Mouse (Mus musculus) limb, embryonic 14.5 days (tissue): ENCODE results near the gene Top1. TPM values are rescaled to one million over a fixed set of nuclear protein-coding genes. Genes with fewer than 3 reads are reported as not detected.

ENCODE experiments used
- ATAC-seq: fragments of 200-750 bp; cut with Nextera tagmentation; 2 replicates; pipeline ENCODE4 v1.8.0; 2017; ENCODE audit warnings: low read depth, moderate number of reproducible peaks, moderate TSS enrichment; ENCODE audit not compliant: low FRiP score
- DNase-seq: peaks from one replicate; pipeline ENCODE4 v3.0.0-alpha.2; 2015; ENCODE audit warnings: low spot score
- H3K27ac ChIP-seq: fragments of 300-500 bp; sonication (generic); replicated peaks from 2 replicates; pipeline ENCODE4 v1.5.1; 2014; ENCODE audit warnings: low read depth, mild to moderate bottlenecking, low read length, moderate library complexity, mixed read lengths
- H3K27me3 ChIP-seq: fragments of 300-500 bp; sonication (generic); 2 replicates; pipeline ENCODE4 v1.6.1; 2014; ENCODE audit warnings: low read length, mixed read lengths; ENCODE audit not compliant: control insufficient read depth, insufficient read depth
- H3K36me3 ChIP-seq: fragments of 300-500 bp; sonication (generic); 2 replicates; pipeline ENCODE4 v1.6.1; 2014; ENCODE audit warnings: mild to moderate bottlenecking, low read length, moderate library complexity, mixed read lengths; ENCODE audit not compliant: control insufficient read depth, insufficient read depth
- H3K4me1 ChIP-seq: fragments of 300-500 bp; sonication (generic); 2 replicates; pipeline ENCODE4 v1.6.1; 2014; ENCODE audit warnings: antibody characterized with exemption, low read length, mixed read lengths; ENCODE audit not compliant: control insufficient read depth, insufficient read depth
- H3K4me2 ChIP-seq: fragments of 300-500 bp; sonication (generic); replicated peaks from 2 replicates; pipeline ENCODE4 v1.6.1; 2014; ENCODE audit warnings: low read depth, mild to moderate bottlenecking, low read length, moderate library complexity; ENCODE audit not compliant: severe bottlenecking
- H3K4me3 ChIP-seq: fragments of 300-500 bp; sonication (generic); replicated peaks from 2 replicates; pipeline ENCODE4 v1.5.1; 2014; ENCODE audit warnings: low read length
- H3K9ac ChIP-seq: fragments of 300-500 bp; sonication (generic); 2 replicates; pipeline ENCODE4 v1.6.1; 2014; ENCODE audit warnings: mild to moderate bottlenecking, low read depth, low read length, moderate library complexity; ENCODE audit not compliant: severe bottlenecking
- H3K9me3 ChIP-seq: fragments of 300-500 bp; sonication (generic); 2 replicates; pipeline ENCODE4 v1.6.1; 2016; ENCODE audit warnings: low read length; ENCODE audit not compliant: control insufficient read depth
- POLR2A ChIP-seq: fragments of 200-500 bp; IDR thresholded peaks from 2 replicates; pipeline ENCODE4 v1.8.0; 2012; ENCODE audit warnings: inconsistent platforms, mild to moderate bottlenecking, moderate library complexity, borderline replicate concordance; ENCODE audit not compliant: insufficient read depth, insufficient read length; ENCODE audit errors: extremely low read depth
- WGBS: fragments of 180-500 bp; shearing (Covaris S2); extraction: QIAGEN DNeasy Blood & Tissue Kit; methylation state at CpG from one replicate; pipeline ENCODE4 v1.1.7; 2014; 5-methylcytosine and 5-hydroxymethylcytosine counted together
- polyA plus RNA-seq, 2 experiments: library from polyadenylated mRNA; depleted of rRNA in 1 of 2; stranded (reverse) in 1 of 2; unstranded in 1 of 2; fragments of >200 nt; fragmentation: Nextera tagmentation in 1 of 2; extraction: Ambion mirVana in 1 of 2; gene quantifications; 2 replicates each; pipeline versions ENCODE4 v1.2.1 to v1.2.3; 2012 to 2014

Top1 gene
- polyA plus RNA-seq, 2 experiments = 46.1 to 65.1 TPM

- Histone ChIP-seq H3K4me2 (peak overlapping the region; percentile 52), H3K9me3 (no peaks in the 10 kb centered on the region), H3K4me1 (peaks cover 22% of the 10 kb centered on the region), H3K27me3 (no peaks in the 10 kb centered on the region), H3K36me3 (peaks cover 11% of the 10 kb centered on the region), H3K9ac (no peak overlapping the region), H3K4me3 (peak overlapping the region; percentile 11; the same call in 1 of the 2 replicates), H3K27ac (no peak overlapping the region)
- DNase-seq (no peak), ATAC-seq (no peak)
- no peak for TF ChIP-seq POLR2A
- WGBS = 81% methylated on average over 2 of the region's 2 CpGs
These were observed 3.4 kb downstream of the Top1 start for GRCm38 (mm10) chr2:160649072-160649471.

GRCm38 (mm10) chr2:160651165-160651564, 5.5 kb downstream of the Top1 start:
- H3K4me2 ChIP-seq = no peak overlapping the region
- WGBS = 69% methylated on average over 2 of the region's 2 CpGs
- no peak overlapping the region for H3K4me3 ChIP-seq
- no peak for ATAC-seq
- no peaks in the 10 kb centered on the region for H3K9me3 ChIP-seq
- no peak overlapping the region for H3K9ac ChIP-seq
- H3K36me3 ChIP-seq = peaks cover 27% of the 10 kb centered on the region
- no peak for DNase-seq
- TF ChIP-seq POLR2A = no peak
- H3K4me1 ChIP-seq = peaks cover 22% of the 10 kb centered on the region
- H3K27ac ChIP-seq = no peak overlapping the region
- no peaks in the 10 kb centered on the region for H3K27me3 ChIP-seq

- Histone ChIP-seq H3K36me3 (peaks cover 32% of the 10 kb centered on the region), H3K27ac (no peak overlapping the region), H3K27me3 (no peaks in the 10 kb centered on the region), H3K9me3 (no peaks in the 10 kb centered on the region), H3K4me1 (peaks cover 15% of the 10 kb centered on the region), H3K9ac (no peak overlapping the region), H3K4me2 (no peak overlapping the region), H3K4me3 (no peak overlapping the region)
- WGBS = 79% methylated on average over 2 of the region's 2 CpGs
- DNase-seq (no peak), ATAC-seq (no peak)
- no peak for TF ChIP-seq POLR2A
These were observed 7.5 kb downstream of the Top1 start for GRCm38 (mm10) chr2:160653218-160653617.

- Histone ChIP-seq H3K9ac (no peak overlapping the region), H3K4me3 (no peak overlapping the region), H3K9me3 (no peaks in the 10 kb centered on the region), H3K4me1 (0 out of 2 replicates have a peak, but pooled peaks cover 3% of the 10 kb centered on the region), H3K27me3 (no peaks in the 10 kb centered on the region), H3K4me2 (no peak overlapping the region), H3K36me3 (peaks cover 34% of the 10 kb centered on the region), H3K27ac (no peak overlapping the region)
- 95% methylated on average over 1 of the region's 1 CpGs for WGBS
- DNase-seq = no peak
- TF ChIP-seq POLR2A = no peak
- no peak for ATAC-seq
These were observed 9.9 kb downstream of the Top1 start for GRCm38 (mm10) chr2:160655561-160655960.

GRCm38 (mm10) chr2:160656234-160656633, 10.5 kb downstream of the Top1 start:
- DNase-seq = no peak
- Histone ChIP-seq H3K9ac (no peak overlapping the region), H3K36me3 (peaks cover 34% of the 10 kb centered on the region), H3K27me3 (no peaks in the 10 kb centered on the region), H3K9me3 (no peaks in the 10 kb centered on the region), H3K4me2 (no peak overlapping the region), H3K4me1 (0 out of 2 replicates have a peak, but pooled peaks cover 3% of the 10 kb centered on the region), H3K4me3 (no peak overlapping the region), H3K27ac (no peak overlapping the region)
- 88% methylated on average over 1 of the region's 1 CpGs for WGBS
- TF ChIP-seq POLR2A = no peak
- no peak for ATAC-seq

- 95% methylated on average over 13 of the region's 13 CpGs for WGBS
- no peak for ATAC-seq
- Histone ChIP-seq H3K4me2 (no peak overlapping the region), H3K9ac (no peak overlapping the region), H3K36me3 (peaks cover 32% of the 10 kb centered on the region), H3K9me3 (no peaks in the 10 kb centered on the region), H3K27ac (no peak overlapping the region), H3K4me1 (0 out of 2 replicates have a peak, but pooled peaks cover 2% of the 10 kb centered on the region), H3K27me3 (no peaks in the 10 kb centered on the region), H3K4me3 (no peak overlapping the region)
- no peak for TF ChIP-seq POLR2A
- no peak for DNase-seq
These were observed 12.2 kb downstream of the Top1 start for GRCm38 (mm10) chr2:160657801-160658442.
